Mouse (Mus musculus) kidney, adult 2 months (tissue): Measurements from ENCODE around the gene Gm47791.

Experiments
- CTCF ChIP-seq: fragments of 200-500 bp; conservative IDR thresholded peaks from 2 replicates; pipeline ENCODE4 v1.5.1; 2011; ENCODE audit warnings: low read depth, mild to moderate bottlenecking, control low read depth, low read length, moderate library complexity, mixed read lengths; ENCODE audit not compliant: insufficient read depth, insufficient read length
- POLR2A ChIP-seq: fragments of 200-500 bp; IDR thresholded peaks from one replicate; pipeline ENCODE4 v1.6.1; 2011; ENCODE audit warnings: low read depth, low read length, control low read depth

DNA sequence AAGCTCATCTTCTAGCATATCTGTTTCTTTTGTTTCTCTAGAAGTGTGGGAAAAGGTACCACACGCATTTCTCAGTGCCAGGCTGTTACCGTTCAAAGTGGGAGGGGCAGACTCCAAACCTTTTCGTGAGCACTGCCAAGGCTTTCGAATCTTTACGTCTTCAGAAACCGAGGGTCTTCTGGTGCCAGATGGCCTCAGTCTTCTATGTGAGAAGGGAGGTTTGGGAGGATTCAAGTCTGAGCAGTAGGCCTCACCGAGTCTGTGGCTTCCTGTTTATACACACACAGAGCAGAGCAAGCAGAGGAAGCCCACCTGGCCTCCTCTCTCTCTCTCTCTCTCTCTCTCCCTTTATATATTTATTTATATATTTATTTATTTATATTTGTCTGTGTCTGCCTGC, 36.2 kb upstream of the Gm47791 start:
- no peak for TF ChIP-seq POLR2A
- TF ChIP-seq CTCF, result no peak
